Mouse (Mus musculus): ENCODE measurements at regions not wholly inside any gene's neighbourhood (a gene's known extent, or its start where the extent isn't known, plus 50 kb on each side); places are given as distances from the start of the nearest gene placed in this dataset.

- H3K4me1 ChIP-seq: no peaks in the 10 kb centered on the region
- no peaks in the 10 kb centered on the region for H3K36me3 ChIP-seq (ENCODE audit: poor library complexity, severe bottlenecking)
- 69% methylated on average over 1 of the region's 1 CpGs for WGBS
- ATAC-seq: no peak
- H3K9ac ChIP-seq: no peak overlapping the region
- H3K27ac ChIP-seq: no peak overlapping the region
- H3K27me3 ChIP-seq: no peaks in the 10 kb centered on the region
- H3K4me2 ChIP-seq: no peak overlapping the region
- H3K4me3 ChIP-seq: no peak overlapping the region
- no peaks in the 10 kb centered on the region for H3K9me3 ChIP-seq (replicated peaks)
Observed at GRCm38 (mm10) chr8:75353786-75354185, 52.6 kb downstream of the Gm10358 start.

- Histone ChIP-seq H3K36me3 (ENCODE audit: poor library complexity, severe bottlenecking) (no peaks in the 10 kb centered on the region), H3K27me3 (no peaks in the 10 kb centered on the region), H3K4me3 (no peak overlapping the region), H3K9me3 (replicated peaks) (no peaks in the 10 kb centered on the region), H3K4me2 (no peak overlapping the region), H3K4me1 (no peaks in the 10 kb centered on the region), H3K27ac (no peak overlapping the region), H3K9ac (no peak overlapping the region)
- no peak for ATAC-seq
- WGBS: 74% methylated on average over 1 of the region's 1 CpGs
Observed at GRCm38 (mm10) chr8:75350141-75350540, 56.2 kb downstream of the Gm10358 start.

GRCm38 (mm10) chr8:75348047-75348446 lies 58.3 kb downstream of the Gm10358 start:
- Histone ChIP-seq H3K27me3 (no peaks in the 10 kb centered on the region), H3K9ac (no peak overlapping the region), H3K9me3 (replicated peaks) (no peaks in the 10 kb centered on the region), H3K4me1 (no peaks in the 10 kb centered on the region), H3K27ac (no peak overlapping the region), H3K36me3 (ENCODE audit: poor library complexity, severe bottlenecking) (no peaks in the 10 kb centered on the region), H3K4me2 (no peak overlapping the region), H3K4me3 (no peak overlapping the region)
- no peak for ATAC-seq
- 68% methylated on average over 1 of the region's 1 CpGs for WGBS

- H3K27me3 ChIP-seq: no peaks in the 10 kb centered on the region
- 83% methylated on average over 1 of the region's 1 CpGs for WGBS
- H3K36me3 ChIP-seq (ENCODE audit: poor library complexity, severe bottlenecking): no peaks in the 10 kb centered on the region
- no peak overlapping the region for H3K9ac ChIP-seq
- H3K27ac ChIP-seq: no peak overlapping the region
- H3K4me1 ChIP-seq: no peaks in the 10 kb centered on the region
- ATAC-seq: no peak
- H3K9me3 ChIP-seq (replicated peaks): no peaks in the 10 kb centered on the region
- H3K4me3 ChIP-seq: no peak overlapping the region
- H3K4me2 ChIP-seq: no peak overlapping the region
Observed at GRCm38 (mm10) chr8:75320614-75321013, 85.8 kb downstream of the Gm10358 start.

DNA sequence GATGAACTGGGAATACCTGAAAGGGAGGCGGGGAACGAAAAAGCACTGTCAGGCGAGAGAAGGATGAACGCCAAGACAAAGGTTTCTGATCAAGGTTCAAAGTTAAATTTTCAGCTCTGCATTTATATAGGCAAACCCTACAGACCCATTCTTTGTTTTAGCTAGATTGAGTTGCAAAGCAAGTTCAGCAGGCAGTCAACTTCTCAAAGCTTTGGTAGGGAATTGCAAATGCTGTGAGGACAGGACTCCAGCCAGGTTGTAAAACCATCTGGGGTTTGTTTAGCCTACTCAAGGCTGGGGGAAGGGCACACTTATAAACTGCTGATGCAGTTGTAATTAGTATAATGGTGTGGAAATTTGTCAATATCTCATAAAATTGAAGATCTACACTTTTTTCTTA lies 87.9 kb downstream of the Gm10358 start:
- no peak overlapping the region for H3K4me2 ChIP-seq
- no peak overlapping the region for H3K27ac ChIP-seq
- H3K27me3 ChIP-seq: no peaks in the 10 kb centered on the region
- ATAC-seq: no peak
- no peaks in the 10 kb centered on the region for H3K36me3 ChIP-seq (ENCODE audit: poor library complexity, severe bottlenecking)
- 30% methylated on average over 4 of the region's 4 CpGs for WGBS
- H3K9ac ChIP-seq: no peak overlapping the region
- H3K9me3 ChIP-seq (replicated peaks): no peaks in the 10 kb centered on the region
- no peaks in the 10 kb centered on the region for H3K4me1 ChIP-seq
- H3K4me3 ChIP-seq: no peak overlapping the region

DNA sequence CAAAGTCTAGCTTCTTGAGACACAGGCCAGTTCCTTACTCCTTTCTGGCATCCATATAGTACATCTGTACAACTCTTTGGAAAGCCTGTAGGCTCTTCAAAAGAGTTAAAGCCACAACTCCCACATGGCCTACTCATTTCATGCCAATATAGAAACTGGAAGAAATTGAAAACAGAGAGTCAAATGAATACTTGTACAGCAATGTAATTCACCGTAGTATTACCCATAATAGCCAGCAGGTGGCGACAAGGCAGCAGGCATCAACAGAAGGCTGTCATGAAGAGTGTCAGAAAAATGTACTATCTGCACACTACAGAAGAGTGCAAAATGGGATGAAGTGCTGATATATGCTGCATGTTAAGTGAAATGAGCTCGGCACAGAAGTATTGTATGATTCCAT lies 90.5 kb downstream of the Gm10358 start:
- H3K36me3 ChIP-seq (ENCODE audit: poor library complexity, severe bottlenecking): no peaks in the 10 kb centered on the region
- H3K4me1 ChIP-seq: no peaks in the 10 kb centered on the region
- H3K27ac ChIP-seq: no peak overlapping the region
- H3K27me3 ChIP-seq: no peaks in the 10 kb centered on the region
- H3K4me2 ChIP-seq: no peak overlapping the region
- ATAC-seq: peak; percentile 89
- H3K4me3 ChIP-seq: no peak overlapping the region
- H3K9me3 ChIP-seq (replicated peaks): no peaks in the 10 kb centered on the region
- no peak overlapping the region for H3K9ac ChIP-seq
- WGBS: 9% methylated on average over 3 of the region's 3 CpGs

DNA sequence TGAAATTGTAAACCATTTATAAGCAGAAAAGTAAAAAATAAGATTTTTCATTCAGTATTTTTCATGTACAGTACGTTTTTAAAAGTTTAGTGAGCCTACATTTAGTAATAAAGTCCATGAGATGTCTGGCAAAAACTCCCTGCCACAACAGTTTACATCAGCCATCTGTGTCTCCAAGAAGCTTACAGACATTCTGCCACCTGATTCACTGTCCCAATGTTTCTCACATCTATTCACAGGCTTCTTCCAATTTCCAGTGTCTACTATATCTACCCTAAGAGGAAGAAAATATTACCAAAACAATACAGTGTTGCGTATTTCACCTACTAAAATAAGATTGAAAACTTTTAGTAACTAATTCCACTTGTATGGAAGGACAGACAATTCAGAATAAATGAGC lies 95.7 kb downstream of the Rasd2 start:
- H3K4me3 ChIP-seq: no peak overlapping the region
- no peak overlapping the region for H3K9ac ChIP-seq
- no peaks in the 10 kb centered on the region for H3K36me3 ChIP-seq (ENCODE audit: poor library complexity, severe bottlenecking)
- H3K4me2 ChIP-seq: no peak overlapping the region
- no peak overlapping the region for H3K27ac ChIP-seq
- 81% methylated on average over 2 of the region's 2 CpGs for WGBS
- H3K9me3 ChIP-seq (replicated peaks): no peaks in the 10 kb centered on the region
- no peaks in the 10 kb centered on the region for H3K4me1 ChIP-seq
- no peak for ATAC-seq
- H3K27me3 ChIP-seq: no peaks in the 10 kb centered on the region

- no peaks in the 10 kb centered on the region for H3K27me3 ChIP-seq
- H3K4me1 ChIP-seq: no peaks in the 10 kb centered on the region
- no peak for ATAC-seq
- no peaks in the 10 kb centered on the region for H3K36me3 ChIP-seq (ENCODE audit: poor library complexity, severe bottlenecking)
- no peak overlapping the region for H3K27ac ChIP-seq
- no peak overlapping the region for H3K4me2 ChIP-seq
- H3K9ac ChIP-seq: no peak overlapping the region
- no peaks in the 10 kb centered on the region for H3K9me3 ChIP-seq (replicated peaks)
- no peak overlapping the region for H3K4me3 ChIP-seq
- WGBS: 87% methylated on average over 3 of the region's 3 CpGs
Observed at GRCm38 (mm10) chr8:75291921-75292320, 78.2 kb downstream of the Rasd2 start.

DNA sequence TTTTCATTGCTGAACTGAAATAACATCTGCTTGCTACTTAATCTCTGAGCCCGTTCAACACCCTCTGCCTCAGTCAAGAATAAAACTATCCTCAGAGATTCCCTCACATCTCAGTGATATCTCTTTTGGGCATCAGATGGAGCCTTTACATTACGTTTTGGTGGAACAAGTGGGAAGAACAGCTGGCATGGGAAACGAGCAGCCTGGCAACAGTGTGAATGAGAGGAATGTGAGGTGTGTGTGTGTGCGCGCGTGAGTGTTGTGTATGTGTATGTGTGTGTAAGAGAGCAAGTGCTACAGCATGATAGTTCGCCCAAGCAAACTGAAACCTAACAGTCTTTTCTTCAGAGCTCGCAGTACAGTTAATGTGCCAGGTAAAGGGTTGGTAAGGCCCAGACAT lies 76.2 kb downstream of the Rasd2 start:
- Histone ChIP-seq H3K27me3 (no peaks in the 10 kb centered on the region), H3K4me2 (no peak overlapping the region), H3K27ac (no peak overlapping the region), H3K36me3 (ENCODE audit: poor library complexity, severe bottlenecking) (no peaks in the 10 kb centered on the region), H3K4me1 (no peaks in the 10 kb centered on the region), H3K4me3 (no peak overlapping the region), H3K9ac (no peak overlapping the region), H3K9me3 (replicated peaks) (no peaks in the 10 kb centered on the region)
- WGBS: 83% methylated on average over 8 of the region's 8 CpGs
- ATAC-seq: no peak

All from forebrain, embryonic 13.5 days (tissue).